Mouse (Mus musculus) embryonic facial prominence, embryonic 13.5 days (tissue): ENCODE data around the gene Emp1. TPM values are rescaled to one million over a fixed set of nuclear protein-coding genes. Genes with fewer than 3 reads are reported as not detected.
A peak's percentile ranks its signal among the peaks of the same experiment; 100 is the strongest.

Experiments
- ATAC-seq: fragments of 200-750 bp; cut with Nextera tagmentation; 2 replicates; pipeline ENCODE4 v1.8.0; 2017; ENCODE audit warnings: low read depth; ENCODE audit not compliant: insufficient number of reproducible peaks, insufficient read depth, low FRiP score, low TSS enrichment
- H3K27ac ChIP-seq: fragments of 300-500 bp; sonication (generic); 2 replicates; pipeline ENCODE4 v1.5.1; 2015; ENCODE audit warnings: moderate library complexity, mild to moderate bottlenecking, inconsistent platforms
- H3K27me3 ChIP-seq: fragments of 300-500 bp; sonication (generic); 2 replicates; pipeline ENCODE4 v1.6.1; 2015; ENCODE audit warnings: mild to moderate bottlenecking, inconsistent platforms
- H3K36me3 ChIP-seq: fragments of 300-500 bp; sonication (generic); 2 replicates; pipeline ENCODE4 v1.6.1; 2015; ENCODE audit warnings: mild to moderate bottlenecking, inconsistent platforms
- H3K4me1 ChIP-seq: fragments of 300-500 bp; sonication (generic); 2 replicates; pipeline ENCODE4 v1.6.1; 2015; ENCODE audit warnings: inconsistent platforms
- H3K4me2 ChIP-seq: fragments of 300-500 bp; sonication (generic); 2 replicates; pipeline ENCODE4 v1.6.1; 2015; ENCODE audit warnings: moderate library complexity, mild to moderate bottlenecking, inconsistent platforms
- H3K4me3 ChIP-seq: fragments of 300-500 bp; sonication (generic); 2 replicates; pipeline ENCODE4 v1.5.1; 2015; ENCODE audit warnings: mild to moderate bottlenecking, inconsistent platforms
- H3K9ac ChIP-seq: fragments of 300-500 bp; sonication (generic); 2 replicates; pipeline ENCODE4 v1.6.1; 2015; ENCODE audit warnings: mild to moderate bottlenecking, inconsistent platforms
- H3K9me3 ChIP-seq: fragments of 300-500 bp; sonication (generic); 2 replicates; pipeline ENCODE4 v1.6.1; 2016; ENCODE audit warnings: inconsistent platforms
- WGBS: fragments of 180-500 bp; shearing (Covaris S2); methylation state at CpG from one replicate; pipeline ENCODE4 v1.1.7; 2015; ENCODE audit warnings: mixed read lengths; 5-methylcytosine and 5-hydroxymethylcytosine counted together
- polyA plus RNA-seq: library from polyadenylated mRNA; unstranded; fragments of >200 nt; fragmentation: Nextera tagmentation; extraction: Ambion mirVana; gene quantifications from 2 replicates; pipeline ENCODE4 v1.2.1, GENCODE M21; 2015

The Emp1 gene
- polyA plus RNA-seq, 1 experiment from 2014 or later: 71.9 TPM

DNA sequence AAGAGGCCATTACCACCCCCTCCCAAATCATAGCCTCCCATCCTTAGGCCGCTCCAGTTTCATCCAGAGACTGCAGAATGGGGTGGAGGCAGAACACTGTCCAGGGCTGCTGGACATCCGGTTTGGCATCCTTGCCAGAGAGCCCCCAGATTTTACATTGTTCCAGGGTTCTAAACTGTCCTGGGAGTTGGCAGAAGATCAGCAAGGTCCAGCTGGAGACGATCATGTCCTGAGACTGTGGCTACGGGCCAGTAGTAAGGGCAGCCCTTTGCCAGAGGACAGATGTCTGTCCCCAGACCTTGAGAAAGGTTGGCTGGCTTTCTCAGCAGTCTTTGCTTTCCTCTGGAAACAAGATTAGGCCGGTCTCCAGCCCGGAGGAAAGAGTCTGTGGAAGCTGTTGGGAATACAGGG is 2.6 kb downstream of the Emp1 start:
- ATAC-seq: no peak
- Histone ChIP-seq H3K4me2 (peak overlapping the region; percentile 61), H3K9me3 (no peaks in the 10 kb centered on the region), H3K27ac (peak overlapping the region; percentile 97), H3K36me3 (peaks cover 5% of the 10 kb centered on the region; the same call in 1 of the 2 replicates), H3K4me3 (peak overlapping the region; percentile 49), H3K27me3 (no peaks in the 10 kb centered on the region), H3K9ac (peak overlapping the region; percentile 75), H3K4me1 (peaks cover 64% of the 10 kb centered on the region)
- WGBS: 72% methylated on average over 6 of the region's 6 CpGs

DNA sequence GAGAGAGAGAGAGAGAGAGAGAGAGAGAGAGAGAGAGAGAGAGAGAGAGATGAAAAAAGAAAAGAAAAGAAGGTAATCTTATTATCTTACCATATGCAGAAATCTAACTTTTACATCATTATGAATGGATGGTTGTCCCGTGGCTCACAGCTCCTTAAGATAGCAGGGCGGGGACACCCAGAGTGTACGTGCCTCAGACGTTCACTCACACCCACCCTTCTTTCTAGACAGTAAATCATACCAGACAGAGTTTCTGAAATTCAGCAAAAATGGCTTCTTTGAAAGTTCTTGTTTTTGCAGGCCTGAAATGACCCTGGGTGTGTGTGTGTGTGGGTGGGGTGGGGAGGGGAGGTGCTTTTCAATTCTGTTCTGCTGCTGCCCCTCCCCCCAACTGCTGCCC is 3.3 kb downstream of the Emp1 start:
- Histone ChIP-seq H3K36me3 (peaks cover 5% of the 10 kb centered on the region; the same call in 1 of the 2 replicates), H3K9me3 (no peaks in the 10 kb centered on the region), H3K9ac (no peak overlapping the region), H3K4me1 (peaks cover 59% of the 10 kb centered on the region), H3K27me3 (no peaks in the 10 kb centered on the region), H3K4me3 (0 out of 2 replicates have a peak overlapping the region, but pooled peaks have one; percentile 49), H3K4me2 (peak overlapping the region; percentile 61), H3K27ac (no peak overlapping the region)
- ATAC-seq: no peak
- WGBS: 54% methylated on average over 4 of the region's 4 CpGs

GRCm38 (mm10) chr6:135368230-135368629 is 5.9 kb downstream of the Emp1 start:
- no peak overlapping the region for H3K9ac ChIP-seq
- H3K27ac ChIP-seq: peak overlapping the region; percentile 55
- no peak overlapping the region for H3K4me2 ChIP-seq
- peaks cover 48% of the 10 kb centered on the region for H3K4me1 ChIP-seq
- ATAC-seq: no peak
- H3K9me3 ChIP-seq: no peaks in the 10 kb centered on the region
- peaks cover 13% of the 10 kb centered on the region; the same call in 1 of the 2 replicates for H3K36me3 ChIP-seq
- no peak overlapping the region for H3K4me3 ChIP-seq
- WGBS: 53% methylated on average over 6 of the region's 6 CpGs
- H3K27me3 ChIP-seq: no peaks in the 10 kb centered on the region

DNA sequence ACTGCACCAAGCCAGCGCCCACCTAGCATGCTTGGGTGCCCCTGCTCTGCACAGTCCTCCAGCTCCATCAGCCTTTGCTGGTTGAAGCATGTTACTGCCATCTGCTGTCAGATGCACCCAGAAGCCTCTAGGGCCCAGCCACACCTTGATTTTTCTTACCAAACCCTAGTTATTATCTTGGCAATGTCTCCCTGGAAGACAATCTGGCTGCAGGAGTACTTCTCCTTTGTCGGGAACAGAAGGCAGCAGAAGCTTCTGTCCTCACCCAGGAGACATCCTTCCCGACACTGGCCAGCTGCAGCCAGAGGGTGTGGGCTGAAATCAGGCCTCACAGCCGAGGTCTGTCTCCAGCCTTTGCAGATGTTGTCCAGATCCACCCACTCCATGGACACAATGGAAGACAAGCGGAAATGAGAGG is 7.2 kb downstream of the Emp1 start:
- ATAC-seq: no peak
- WGBS: 43% methylated on average over 5 of the region's 5 CpGs
- H3K4me2 ChIP-seq: no peak overlapping the region
- H3K4me1 ChIP-seq: peaks cover 45% of the 10 kb centered on the region
- H3K4me3 ChIP-seq: no peak overlapping the region
- H3K9ac ChIP-seq: 0 out of 2 replicates have a peak overlapping the region, but pooled peaks have one; percentile 27
- no peaks in the 10 kb centered on the region for H3K9me3 ChIP-seq
- peak overlapping the region; percentile 64 for H3K27ac ChIP-seq
- H3K27me3 ChIP-seq: no peaks in the 10 kb centered on the region
- H3K36me3 ChIP-seq: peaks cover 13% of the 10 kb centered on the region; the same call in 1 of the 2 replicates

DNA sequence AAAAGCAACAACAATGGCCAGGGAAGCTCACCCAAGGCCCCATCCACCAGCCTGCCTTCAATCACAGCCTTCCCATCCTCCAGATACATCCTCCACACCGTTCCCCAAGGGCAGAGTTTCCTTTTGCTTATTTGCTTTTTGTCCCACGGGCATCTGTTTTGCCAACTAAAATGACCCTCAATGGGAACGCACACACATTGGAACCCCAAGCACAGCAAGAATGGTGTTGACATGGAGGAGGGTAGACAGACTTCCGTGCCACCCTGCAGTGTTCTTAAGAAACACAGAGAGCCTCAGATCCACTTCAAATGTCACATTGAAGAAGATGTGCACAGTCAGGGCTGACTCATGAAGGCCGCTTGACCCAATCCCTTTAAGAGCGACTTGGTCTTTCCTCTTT is 8.6 kb downstream of the Emp1 start:
- Histone ChIP-seq H3K4me2 (no peak overlapping the region), H3K27ac (peak overlapping the region; percentile 5; the same call in 1 of the 2 replicates), H3K4me3 (no peak overlapping the region), H3K36me3 (peaks cover 13% of the 10 kb centered on the region; the same call in 1 of the 2 replicates), H3K9ac (no peak overlapping the region), H3K9me3 (no peaks in the 10 kb centered on the region), H3K4me1 (peaks cover 45% of the 10 kb centered on the region), H3K27me3 (no peaks in the 10 kb centered on the region)
- no peak for ATAC-seq
- 82% methylated on average over 6 of the region's 6 CpGs for WGBS

DNA sequence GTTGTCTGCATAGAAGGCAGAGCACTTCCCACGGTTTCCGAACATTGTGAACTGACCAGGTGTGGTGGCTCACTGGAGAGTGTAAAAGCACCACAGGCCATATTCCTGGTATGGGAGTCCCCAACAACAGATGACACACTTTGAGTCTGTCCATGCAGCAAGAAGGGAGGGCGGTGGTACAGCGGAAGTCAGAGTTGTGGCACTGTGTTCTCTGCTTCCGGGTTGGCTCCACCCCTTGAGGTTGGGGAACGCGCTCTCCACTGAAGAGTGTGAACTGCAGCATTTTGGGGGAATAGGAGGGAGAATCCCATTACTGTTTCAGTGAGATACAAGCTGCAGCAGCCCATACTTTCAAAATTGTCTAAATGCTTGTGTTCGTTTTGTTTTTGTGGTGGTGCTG is 11.0 kb downstream of the Emp1 start:
- H3K4me1 ChIP-seq: peaks cover 47% of the 10 kb centered on the region
- peaks cover 14% of the 10 kb centered on the region for H3K36me3 ChIP-seq
- H3K27me3 ChIP-seq: no peaks in the 10 kb centered on the region
- no peak overlapping the region for H3K9ac ChIP-seq
- no peak overlapping the region for H3K27ac ChIP-seq
- H3K4me3 ChIP-seq: no peak overlapping the region
- H3K4me2 ChIP-seq: no peak overlapping the region
- H3K9me3 ChIP-seq: no peaks in the 10 kb centered on the region
- WGBS: 91% methylated on average over 8 of the region's 8 CpGs
- ATAC-seq: no peak

DNA sequence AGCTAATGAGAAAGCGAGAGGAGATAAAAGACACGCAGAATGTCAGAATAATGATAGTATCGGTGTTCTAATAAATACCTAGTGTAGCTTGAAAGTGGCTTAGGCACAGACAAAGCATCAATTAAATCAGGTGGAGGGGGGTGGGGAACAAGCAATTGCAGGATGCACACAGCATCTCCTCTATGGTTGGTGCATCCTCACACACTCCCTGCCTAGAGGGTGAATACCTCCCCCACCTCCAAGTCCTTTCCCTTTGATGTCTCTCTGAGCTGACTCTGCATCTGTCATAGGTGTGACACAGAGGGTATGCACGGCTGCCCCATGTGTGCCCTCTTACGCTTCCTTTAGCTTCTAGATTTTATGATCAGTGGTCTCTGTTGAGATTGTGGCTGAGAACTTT is 13.5 kb downstream of the Emp1 start:
- H3K4me1 ChIP-seq: peaks cover 32% of the 10 kb centered on the region
- no peak overlapping the region for H3K9ac ChIP-seq
- H3K27me3 ChIP-seq: no peaks in the 10 kb centered on the region
- no peaks in the 10 kb centered on the region for H3K9me3 ChIP-seq
- 58% methylated on average over 5 of the region's 5 CpGs for WGBS
- H3K4me2 ChIP-seq: no peak overlapping the region
- H3K36me3 ChIP-seq: peaks cover 38% of the 10 kb centered on the region
- H3K4me3 ChIP-seq: no peak overlapping the region
- ATAC-seq: no peak
- no peak overlapping the region for H3K27ac ChIP-seq

- ATAC-seq: no peak
- peaks cover 32% of the 10 kb centered on the region for H3K4me1 ChIP-seq
- WGBS: 71% methylated on average over 7 of the region's 7 CpGs
These were observed 13.9 kb downstream of the Emp1 start for GRCm38 (mm10) chr6:135376248-135376647.

DNA sequence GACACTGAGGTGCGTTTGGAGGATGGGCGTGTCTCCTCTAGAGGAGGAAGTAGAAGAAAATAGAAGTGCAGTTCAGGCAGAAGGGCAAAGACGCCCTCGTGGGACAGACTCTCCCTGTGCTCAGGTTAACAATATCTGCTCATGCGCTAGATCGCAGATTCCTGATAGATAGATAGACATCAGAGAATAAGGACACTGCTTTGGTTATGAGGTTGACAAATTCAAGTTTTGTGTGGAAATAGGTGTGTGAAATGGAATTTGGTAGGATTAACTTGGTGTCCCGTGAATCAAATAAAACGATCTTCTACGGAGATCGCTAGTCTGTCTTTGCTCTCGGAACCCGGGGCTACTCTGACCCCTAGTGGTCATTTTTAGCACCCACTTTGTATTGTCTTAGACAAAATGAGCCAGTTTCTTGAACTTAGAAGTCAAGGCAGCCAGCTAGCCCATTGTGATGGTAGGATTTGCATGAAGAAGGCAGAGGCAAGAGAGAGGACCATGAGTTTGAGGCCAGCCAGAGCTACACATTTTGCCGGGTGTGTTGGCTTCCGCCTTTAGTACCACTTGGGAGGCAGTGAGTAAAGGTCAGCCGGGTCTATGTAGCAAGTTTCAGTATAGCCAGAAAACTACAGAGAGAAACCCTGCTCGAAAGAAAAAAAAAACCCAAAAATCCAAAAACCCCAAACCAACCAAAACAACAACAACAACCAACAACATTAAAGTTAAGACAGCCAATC is 15.4 kb downstream of the Emp1 start:
- no peaks in the 10 kb centered on the region for H3K27me3 ChIP-seq
- H3K4me1 ChIP-seq: peaks cover 32% of the 10 kb centered on the region
- WGBS: 24% methylated on average over 16 of the region's 16 CpGs
- H3K27ac ChIP-seq: no peak overlapping the region
- H3K36me3 ChIP-seq: peaks cover 52% of the 10 kb centered on the region
- H3K9me3 ChIP-seq: no peaks in the 10 kb centered on the region
- H3K4me3 ChIP-seq: peak overlapping the region; percentile 21; the same call in 1 of the 2 replicates
- no peak for ATAC-seq
- no peak overlapping the region for H3K9ac ChIP-seq
- H3K4me2 ChIP-seq: peak overlapping the region; percentile 51

More at GRCm38 (mm10) chr6:135376248-135376647, 13.9 kb downstream of the Emp1 start:
- H3K27me3 ChIP-seq: no peaks in the 10 kb centered on the region
- H3K9me3 ChIP-seq: no peaks in the 10 kb centered on the region
- H3K4me3 ChIP-seq: no peak overlapping the region
- peaks cover 41% of the 10 kb centered on the region for H3K36me3 ChIP-seq
- H3K27ac ChIP-seq: no peak overlapping the region
- H3K9ac ChIP-seq: no peak overlapping the region
- no peak overlapping the region for H3K4me2 ChIP-seq

GRCm38 (mm10) chr6:135383919-135384318 is 21.6 kb downstream of the Emp1 start:
- no peaks in the 10 kb centered on the region for H3K27me3 ChIP-seq
- H3K9me3 ChIP-seq: no peaks in the 10 kb centered on the region
- no peak overlapping the region for H3K9ac ChIP-seq
- ATAC-seq: no peak
- no peak overlapping the region for H3K4me2 ChIP-seq
- no peak overlapping the region for H3K27ac ChIP-seq
- H3K36me3 ChIP-seq: peaks cover 46% of the 10 kb centered on the region
- H3K4me1 ChIP-seq: no peaks in the 10 kb centered on the region
- H3K4me3 ChIP-seq: no peak overlapping the region

DNA sequence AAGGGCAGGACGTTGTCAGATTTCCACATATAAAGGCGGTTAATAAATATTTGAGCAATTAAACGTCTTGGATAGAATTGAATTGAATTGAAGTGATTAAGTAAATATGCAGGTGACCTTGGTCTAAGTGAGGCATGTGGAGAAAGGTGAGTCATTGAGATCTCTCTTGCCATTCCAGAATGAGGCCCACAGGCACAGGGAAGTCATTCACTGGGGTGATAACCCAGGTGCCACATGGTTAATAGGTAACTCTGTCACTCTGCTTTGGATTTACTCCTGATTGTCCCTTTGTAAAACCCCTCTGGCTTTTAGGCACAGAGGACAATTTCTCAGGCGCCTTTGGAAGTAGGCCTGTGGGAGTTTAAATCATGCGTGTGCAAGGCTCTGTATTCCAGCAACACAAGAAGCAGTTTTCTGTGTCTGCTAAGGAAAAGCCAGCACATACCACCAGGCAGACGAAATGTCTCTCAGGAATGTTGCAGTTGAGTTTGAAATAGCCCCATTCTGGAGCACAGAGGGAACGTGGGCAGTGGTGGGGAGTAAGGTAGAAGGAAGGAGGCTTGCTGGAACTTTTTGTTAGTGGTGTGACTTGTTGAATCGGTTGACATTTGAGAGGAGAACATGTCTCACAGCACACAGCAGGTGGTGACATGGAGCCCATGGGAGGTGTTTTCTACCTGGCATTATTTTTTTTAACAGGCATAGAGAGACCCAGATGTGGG is 23.6 kb downstream of the Emp1 start:
- no peak overlapping the region for H3K27ac ChIP-seq
- WGBS: 73% methylated on average over 8 of the region's 8 CpGs
- peaks cover 26% of the 10 kb centered on the region for H3K36me3 ChIP-seq
- no peak for ATAC-seq
- H3K4me2 ChIP-seq: no peak overlapping the region
- no peaks in the 10 kb centered on the region; the same call in 1 of the 2 replicates for H3K4me1 ChIP-seq
- H3K4me3 ChIP-seq: no peak overlapping the region
- H3K9ac ChIP-seq: no peak overlapping the region
- no peaks in the 10 kb centered on the region for H3K9me3 ChIP-seq
- H3K27me3 ChIP-seq: no peaks in the 10 kb centered on the region
